Mouse (Mus musculus) frontal cortex, postnatal 14 days (tissue): ENCODE measurements around the gene Hrasls.

Experiments used
- DNase-seq, 2 experiments: peaks; one replicate each; pipeline ENCODE4 v3.0.0; 2022; ENCODE audit warnings: low spot score in 2 of 2

The Hrasls gene

DNA sequence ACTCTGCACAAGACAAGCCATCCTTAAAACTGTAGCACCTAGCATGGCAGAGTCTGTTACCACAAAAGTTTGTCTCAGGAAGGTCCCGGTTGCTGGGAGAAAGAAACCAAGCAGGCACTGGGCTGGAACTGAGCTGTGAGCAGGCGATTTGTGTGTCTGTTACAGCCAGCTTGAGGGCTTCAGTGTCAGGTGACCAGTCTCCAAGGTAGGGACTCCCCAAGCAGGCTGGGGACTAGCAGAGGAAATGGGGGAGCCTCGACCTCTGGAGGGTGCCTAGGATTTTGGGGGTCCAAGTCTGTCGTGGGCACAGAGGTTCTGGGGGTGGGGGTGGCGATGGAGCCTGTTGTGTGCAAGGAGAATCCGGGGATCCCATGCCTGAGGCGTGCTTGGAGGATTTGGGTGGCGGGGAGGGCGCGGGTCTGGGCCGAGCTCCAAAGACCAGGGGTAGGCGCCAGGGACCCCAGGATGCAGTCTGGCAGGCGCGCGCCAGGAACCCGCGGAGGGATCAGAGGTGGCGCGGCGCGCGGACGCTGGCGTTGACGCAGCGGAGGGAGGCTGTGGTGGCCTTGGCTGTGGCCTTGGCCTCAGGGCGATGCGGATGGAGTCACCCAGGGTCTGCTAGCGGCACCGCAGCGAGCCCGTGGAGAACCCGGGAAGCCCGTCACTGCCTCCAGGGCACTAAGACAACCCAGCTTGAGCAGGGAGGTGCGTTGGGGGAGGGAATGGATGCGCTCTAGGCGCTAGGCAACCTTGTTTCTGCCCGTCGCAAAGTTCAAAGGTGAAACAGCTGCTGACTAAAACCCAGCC, at the start of gene Hrasls:
Gene Hrasls, plus strand, starts transcription at position 91 of the 807 bp plus-strand sequence.
- DNase-seq: peak in 1 of 2 experiments; percentile 33

- DNase-seq: no peak
Measured at GRCm38 (mm10) chr16:29162271-29162670, 47.2 kb upstream of the Hrasls start.

DNA sequence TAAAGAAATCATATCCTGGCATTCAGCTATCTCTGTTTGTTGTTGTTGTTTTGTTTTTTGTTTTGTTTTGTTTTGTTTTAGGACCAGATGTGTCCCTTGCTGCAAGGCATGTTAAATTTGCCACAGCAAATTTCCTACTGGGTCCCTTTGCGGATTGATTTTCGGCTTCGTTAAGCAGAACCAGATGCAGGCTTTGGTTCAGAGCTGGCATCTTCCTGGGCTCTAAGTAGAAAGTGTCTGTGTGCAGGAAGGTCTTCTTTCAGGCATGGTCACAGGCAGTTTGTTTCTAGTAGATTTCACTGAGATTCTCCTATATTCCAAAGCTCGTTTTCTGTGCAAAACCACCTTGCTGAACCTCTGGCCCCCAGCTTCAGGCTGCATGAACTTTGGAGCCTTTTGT, 42.4 kb upstream of the Hrasls start:
- DNase-seq: no peak

- DNase-seq: no peak
Measured at GRCm38 (mm10) chr16:29171741-29172140, 37.8 kb upstream of the Hrasls start.

DNA sequence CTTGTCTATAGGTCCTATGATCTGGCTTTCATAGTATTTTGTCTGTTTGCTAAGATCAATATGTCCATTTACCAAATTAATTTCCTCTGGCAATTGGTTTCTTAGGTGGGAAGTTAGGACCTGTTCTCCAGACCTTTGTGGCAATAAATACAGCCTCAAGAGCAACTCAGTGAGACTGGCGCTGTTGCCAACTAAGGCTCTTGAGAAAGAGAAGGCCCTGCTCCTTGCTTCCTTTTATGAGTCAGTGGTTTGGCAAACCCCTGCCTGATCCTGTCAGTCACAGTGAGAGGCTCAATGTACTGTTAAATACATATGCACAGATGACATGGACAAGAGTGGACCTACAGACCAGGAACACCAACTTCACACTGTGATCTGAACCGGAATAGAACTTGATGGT, 36.3 kb upstream of the Hrasls start:
- DNase-seq: no peak

- no peak for DNase-seq
Measured at GRCm38 (mm10) chr16:29174831-29175350, 34.6 kb upstream of the Hrasls start.

DNA sequence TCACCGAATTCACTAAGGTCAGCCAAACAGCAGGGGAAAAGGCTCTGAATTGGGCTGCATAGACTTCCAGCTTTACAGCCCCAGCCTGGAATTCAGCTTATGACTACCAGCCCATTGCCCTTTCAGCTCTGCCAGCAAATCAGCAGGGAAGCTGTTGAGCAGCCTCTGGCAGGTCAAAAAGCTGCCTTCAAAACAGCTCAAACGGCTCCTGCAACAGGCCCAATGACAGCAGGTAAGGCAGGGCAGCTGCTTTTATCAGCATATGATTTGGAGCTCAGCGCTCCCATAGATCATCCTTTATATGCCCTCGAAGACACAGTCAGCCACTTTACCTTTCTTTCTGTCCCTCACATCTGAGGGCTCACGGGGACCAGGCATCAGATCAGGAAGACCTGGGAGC, 16.6 kb upstream of the Hrasls start:
- no peak for DNase-seq

GRCm38 (mm10) chr16:29193981-29194380, 15.5 kb upstream of the Hrasls start:
- no peak for DNase-seq

GRCm38 (mm10) chr16:29195156-29195555, 14.3 kb upstream of the Hrasls start:
- no peak for DNase-seq

- peak in 1 of 2 experiments; percentile 23 for DNase-seq
Measured at GRCm38 (mm10) chr16:29198461-29198860, 11.0 kb upstream of the Hrasls start.

DNA sequence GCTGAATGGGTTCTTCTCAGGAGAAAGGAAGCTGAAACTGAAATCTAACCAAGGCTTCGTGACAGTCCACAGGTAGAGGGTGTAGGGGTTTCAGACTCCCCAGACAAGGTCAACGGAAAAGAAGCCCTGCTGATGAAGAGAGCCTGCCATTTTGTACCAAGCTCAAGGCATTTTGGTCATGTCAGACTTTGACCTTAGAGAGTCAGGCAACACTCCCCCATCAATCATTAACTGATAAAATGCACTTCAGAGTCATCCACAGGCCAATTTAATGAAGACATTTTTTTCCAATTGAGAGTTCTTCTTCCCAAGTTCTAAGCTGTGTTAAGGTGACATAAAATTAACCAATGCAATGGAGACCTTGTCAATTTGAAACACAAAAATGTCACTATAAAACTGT, 8.3 kb upstream of the Hrasls start:
- DNase-seq: no peak

- no peak for DNase-seq
Measured at GRCm38 (mm10) chr16:29204875-29205274, 4.6 kb upstream of the Hrasls start.

GRCm38 (mm10) chr16:29205581-29205980, 3.9 kb upstream of the Hrasls start:
- DNase-seq: no peak

- DNase-seq: no peak
Measured at GRCm38 (mm10) chr16:29208841-29209240, 654 bp upstream of the Hrasls start.

- DNase-seq: peak; percentile 49 to 66
Measured at GRCm38 (mm10) chr16:29216395-29217295, 7.2 kb downstream of the Hrasls start.

DNA sequence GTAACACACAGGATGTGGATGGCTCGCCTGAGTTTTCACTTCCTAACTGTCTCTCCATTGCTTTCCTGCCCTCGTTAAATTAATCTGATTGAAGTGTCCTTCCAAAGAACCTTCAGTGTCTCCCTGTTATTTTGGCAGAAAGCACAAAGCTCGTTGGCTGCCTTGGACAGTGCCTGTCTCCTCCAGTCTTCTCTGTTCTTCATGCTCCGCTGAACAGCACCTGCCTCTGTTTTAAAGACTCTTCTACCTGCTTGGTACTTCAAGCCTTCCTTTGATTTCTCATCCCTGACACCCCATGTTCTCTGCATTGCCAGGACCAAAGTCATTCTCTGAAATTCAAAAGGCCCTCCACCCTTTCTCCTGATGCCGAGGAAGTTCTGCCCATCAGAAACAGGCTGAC, 26.5 kb downstream of the Hrasls start:
- no peak for DNase-seq

- DNase-seq: no peak
Measured at GRCm38 (mm10) chr16:29254325-29254724, 44.8 kb downstream of the Hrasls start.
